Mouse (Mus musculus) NIH3T3 (cell line): ENCODE measurements around the gene Sapcd2.

Source experiments
- DNase-seq: peaks from one replicate; pipeline ENCODE4 v3.0.0-alpha.2; 2012; ENCODE audit warnings: low read depth

Gene Sapcd2

DNA sequence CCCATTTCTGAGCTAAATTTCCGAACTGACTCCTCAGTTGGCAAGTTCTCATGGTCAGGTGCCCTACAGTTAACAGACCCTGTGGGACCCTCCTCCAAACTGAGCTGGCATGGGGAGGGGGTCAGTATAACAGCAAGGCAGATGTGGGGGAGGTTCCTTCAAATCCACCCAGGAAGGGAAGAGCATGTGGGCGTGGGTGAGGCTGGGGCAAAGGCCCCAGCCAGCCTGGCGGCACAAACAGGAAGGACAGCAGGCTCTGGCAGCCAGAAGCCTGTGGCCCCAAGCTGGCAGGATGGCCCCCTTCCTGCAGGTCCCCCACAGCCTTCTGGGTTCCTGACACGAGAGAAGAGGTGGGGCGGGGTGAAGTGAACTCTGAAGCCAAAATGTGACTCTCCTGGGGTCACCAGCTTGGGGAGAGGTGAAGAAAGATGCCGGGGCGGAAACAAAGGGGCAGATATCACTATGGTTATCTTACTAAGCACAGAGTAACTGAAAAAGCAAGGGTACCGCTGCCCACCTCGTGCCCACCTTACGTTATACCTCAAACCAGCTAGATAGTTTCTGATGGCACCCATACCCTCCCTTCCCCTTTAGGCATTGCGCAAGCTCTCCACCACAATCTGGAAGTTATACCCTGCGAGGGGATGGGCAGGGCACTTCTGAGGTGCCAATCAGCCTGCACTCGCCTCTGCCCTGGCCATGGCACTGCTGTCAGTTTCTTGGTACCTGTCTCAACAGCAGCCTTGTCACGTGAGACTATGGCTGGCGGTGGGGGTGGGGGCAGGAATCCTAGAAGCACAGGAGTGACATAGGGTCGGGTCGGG is 50.7 kb downstream of the Sapcd2 start, which contains the start of gene Fut7:
Fut7 (plus strand) TSS at position 681 of the 824 bp plus-strand sequence.
- no peak for DNase-seq

- no peak for DNase-seq
These were observed 51.5 kb downstream of the Sapcd2 start for GRCm38 (mm10) chr2:25423626-25424025.

DNA sequence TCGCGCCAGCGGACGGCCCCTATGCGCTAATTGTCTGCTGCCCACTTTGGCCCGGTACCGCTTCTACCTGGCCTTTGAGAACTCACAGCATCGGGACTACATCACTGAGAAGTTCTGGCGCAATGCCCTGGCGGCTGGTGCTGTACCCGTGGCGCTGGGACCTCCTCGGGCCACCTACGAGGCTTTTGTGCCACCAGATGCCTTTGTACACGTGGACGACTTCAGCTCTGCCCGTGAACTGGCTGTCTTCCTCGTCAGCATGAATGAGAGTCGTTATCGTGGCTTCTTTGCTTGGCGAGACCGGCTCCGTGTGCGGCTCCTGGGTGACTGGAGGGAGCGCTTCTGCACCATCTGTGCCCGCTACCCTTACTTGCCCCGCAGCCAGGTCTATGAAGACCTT is 53.4 kb downstream of the Sapcd2 start:
- DNase-seq: no peak

DNA sequence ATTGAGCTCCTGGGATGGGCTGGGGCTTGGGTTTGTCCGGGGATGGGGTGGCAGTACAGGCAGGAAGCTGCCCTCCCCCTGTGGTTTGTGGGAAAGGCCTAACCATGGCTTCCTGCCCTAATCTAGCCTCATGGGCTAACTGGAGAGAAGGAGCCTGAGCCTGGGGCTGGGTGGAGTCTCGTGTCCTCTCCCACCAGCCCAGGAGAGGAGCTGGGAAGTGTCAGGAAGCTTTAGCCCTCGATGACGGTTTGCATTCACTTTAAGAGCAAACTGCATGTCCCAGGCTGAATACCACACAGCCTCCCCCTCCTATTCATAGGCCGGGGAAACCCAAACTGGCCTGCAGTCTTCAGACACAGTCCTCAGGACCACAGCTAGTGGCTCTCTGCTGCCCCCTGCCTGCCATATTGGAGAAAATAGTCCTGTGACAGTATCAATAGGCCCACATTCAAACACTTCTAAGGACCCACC is 54.6 kb downstream of the Sapcd2 start:
- DNase-seq: peak; percentile 88

- DNase-seq: no peak
These were observed 55.1 kb downstream of the Sapcd2 start for GRCm38 (mm10) chr2:25427256-25427655.
